Mouse (Mus musculus) liver (tissue): ENCODE data around the gene Nbeal1.
"Not testable (repeated sequence)": the region's sequence is repeated elsewhere in the genome, so short reads cannot be mapped to it uniquely, and the experiment has no call there.

Experiments used
- DNase-seq: peaks from one replicate; pipeline ENCODE4 v3.0.0-alpha.2; 2020; ENCODE audit warnings: mixed read lengths

Gene Nbeal1

DNA sequence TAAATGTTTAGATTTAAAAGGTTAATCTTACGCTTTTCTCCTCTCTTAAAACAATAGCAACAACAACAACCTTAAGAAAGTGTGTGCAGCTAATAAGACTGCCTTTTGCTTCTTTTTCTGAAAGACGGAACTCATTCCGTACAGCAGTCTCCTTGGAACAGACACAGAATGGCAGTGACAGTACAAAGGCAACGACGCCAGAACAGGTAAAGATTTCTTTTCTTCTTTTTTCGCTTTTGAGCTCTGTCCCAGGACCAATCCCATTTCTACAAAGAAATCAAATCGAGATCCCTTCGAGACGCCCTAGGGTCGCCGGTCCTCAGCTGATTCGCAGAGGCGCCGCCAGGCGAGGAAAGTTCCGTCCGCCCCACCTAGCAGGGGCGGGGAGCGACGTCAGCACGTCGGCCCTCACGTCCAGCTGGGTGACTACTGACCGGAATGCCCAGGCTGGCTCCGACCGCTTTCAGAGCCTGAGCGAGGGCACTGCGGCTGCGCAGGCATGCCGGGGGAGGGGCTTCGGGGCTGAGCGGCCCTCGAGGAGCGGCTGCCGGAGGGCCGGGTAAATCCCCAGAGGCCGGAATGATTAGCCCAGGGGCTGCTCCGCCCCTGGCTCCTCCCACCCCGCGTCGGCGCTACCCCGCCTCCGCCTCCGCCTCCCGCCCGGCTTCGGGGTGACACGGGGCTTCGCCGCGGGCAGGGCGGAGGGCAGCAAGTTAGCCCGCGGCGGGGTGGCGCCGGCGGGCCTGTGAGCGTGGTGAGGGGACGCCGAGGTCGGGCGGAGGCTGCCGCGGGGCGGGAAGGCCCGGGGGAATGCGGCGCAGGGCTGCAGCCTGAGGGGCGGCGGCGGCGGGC lies at the start of gene Nbeal1:
Gene Nbeal1 (plus strand): TSS at position 668 of the 852 bp plus-strand sequence.
- DNase-seq: peak; percentile 99

DNA sequence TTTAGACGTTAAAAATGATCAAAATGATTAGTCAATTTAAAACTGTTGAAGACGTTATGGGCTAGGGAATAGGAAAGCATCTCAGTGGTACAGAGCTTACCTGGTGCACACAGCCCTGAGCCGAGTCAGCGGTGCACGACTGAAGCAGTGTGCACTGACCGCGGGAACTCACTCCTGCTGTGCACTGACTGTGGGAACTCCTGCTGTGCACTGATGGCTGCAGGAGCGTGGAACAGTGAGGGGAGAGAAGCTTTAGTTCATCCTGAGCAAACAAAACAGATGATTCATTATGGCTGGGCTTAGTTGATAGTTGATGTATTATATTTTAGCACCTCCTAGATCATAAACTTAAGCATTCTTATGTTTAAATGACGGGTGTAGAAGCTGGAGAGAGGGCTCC lies 43.1 kb upstream of the Nbeal1 start:
- DNase-seq: no peak

DNA sequence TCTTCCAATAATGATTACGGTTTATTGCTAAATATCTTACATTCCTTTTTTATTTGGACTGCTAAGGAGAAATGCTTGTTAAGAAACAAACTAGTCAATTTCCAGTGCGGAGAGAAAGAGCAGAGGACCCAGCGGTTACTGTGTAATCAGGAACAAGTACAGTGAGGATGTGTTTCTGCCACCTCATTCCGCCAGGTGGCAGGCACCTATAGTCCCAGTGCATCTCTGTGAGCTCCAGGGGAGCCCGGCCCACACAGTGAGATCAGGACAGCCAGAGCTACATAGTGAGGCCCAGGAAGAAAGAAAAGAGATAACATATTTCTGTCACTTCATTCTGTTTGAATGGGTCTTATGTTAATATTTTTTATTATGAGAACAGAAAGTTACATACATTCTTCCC lies 27.7 kb upstream of the Nbeal1 start:
- peak; percentile 35 for DNase-seq

DNA sequence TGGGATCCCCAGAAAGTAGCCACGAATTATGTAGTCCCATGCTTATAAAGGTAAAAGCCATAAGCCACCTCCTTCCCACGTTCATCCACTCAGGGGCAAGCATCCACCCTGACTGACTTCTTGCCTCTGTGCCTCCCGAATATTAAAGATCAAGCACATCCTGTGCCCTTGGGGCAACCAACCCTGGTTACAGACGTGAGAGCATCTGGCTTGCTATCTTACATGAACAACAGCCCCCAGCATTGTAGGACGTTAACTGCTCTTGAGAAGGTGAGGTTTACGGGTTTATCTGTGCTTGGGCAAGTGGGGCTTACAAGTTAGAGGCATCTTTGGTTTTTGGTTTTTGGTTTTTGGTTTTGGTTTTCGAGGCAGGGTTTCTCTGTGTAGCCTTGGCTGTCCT lies 23.7 kb upstream of the Nbeal1 start:
- DNase-seq: no peak

DNA sequence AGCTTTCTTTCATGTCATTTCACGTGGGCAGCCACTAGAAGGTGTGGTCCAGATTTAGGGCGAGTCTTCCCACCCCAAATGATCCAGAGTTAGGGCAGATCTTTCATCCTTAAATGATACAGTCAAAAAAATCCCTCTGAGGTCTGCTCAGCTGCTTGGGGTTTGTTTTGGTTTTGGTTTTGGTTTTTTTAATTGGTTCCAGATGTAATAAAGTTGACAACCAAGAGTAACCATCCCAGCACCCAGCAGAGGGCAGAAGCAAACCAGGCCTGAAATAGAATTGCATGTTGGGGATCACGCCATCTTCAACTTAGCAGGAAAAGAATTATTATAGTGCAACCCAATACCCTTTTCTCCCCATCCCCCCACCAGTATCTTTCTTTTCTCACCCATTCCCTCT lies 22.0 kb upstream of the Nbeal1 start:
- DNase-seq: no peak

DNA sequence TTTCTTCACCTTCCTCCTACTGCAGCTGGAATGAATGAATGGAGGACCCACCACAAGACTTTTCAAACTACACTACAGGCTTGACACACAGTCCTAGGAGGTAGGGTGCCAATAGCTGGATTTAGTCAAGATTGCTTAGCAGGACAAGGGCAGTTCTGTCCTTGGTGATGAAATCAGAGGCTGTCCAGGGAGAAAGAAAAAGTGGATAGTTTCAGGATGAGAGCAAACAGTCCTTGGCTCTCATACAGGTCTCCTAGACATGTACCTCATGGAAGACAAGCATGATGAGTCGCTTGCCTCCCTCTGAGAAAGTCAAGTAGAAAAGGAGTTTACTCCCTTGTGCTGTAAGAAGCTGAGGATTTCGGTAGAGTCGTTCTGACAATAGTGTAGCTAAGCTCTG lies 16.7 kb upstream of the Nbeal1 start:
- no peak for DNase-seq

DNA sequence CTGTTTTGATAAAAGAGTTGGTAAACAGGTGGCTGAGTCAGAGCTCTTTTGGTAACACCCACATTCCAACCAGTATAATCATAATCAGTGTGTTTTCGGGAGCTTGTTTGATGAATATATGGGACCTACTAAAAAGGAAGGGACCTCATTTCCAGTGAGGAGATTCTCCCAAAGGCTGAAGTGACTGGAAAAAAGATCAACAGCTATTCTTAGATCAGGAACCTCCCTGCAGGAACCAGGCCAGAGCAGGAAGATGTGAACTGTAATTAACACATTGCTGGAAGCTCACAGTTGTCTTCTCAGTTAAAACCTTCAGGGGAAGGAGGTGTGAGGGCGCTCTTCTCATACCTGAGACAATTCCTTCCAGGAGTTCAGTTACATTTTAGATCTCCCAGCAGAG lies 10.8 kb upstream of the Nbeal1 start:
- DNase-seq: no peak

DNA sequence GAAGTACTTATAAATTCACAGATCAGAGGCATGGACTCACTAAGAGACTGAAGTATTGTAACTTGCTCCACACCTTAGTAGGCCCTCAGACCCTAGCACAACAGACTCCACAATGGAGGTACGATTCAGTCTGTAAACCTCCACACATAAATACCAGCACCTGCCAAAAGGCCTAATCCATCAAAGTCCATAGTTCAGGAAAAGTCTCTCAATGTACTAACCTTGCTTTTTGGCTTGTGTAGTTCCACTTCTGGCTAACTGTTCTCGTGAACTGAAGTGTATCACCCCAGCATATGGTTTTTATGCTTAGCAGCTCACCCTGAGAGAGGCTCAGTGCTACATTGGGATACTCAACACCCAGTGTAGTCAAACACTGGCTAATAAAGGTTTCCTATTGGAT lies 10.1 kb upstream of the Nbeal1 start:
- no peak for DNase-seq

DNA sequence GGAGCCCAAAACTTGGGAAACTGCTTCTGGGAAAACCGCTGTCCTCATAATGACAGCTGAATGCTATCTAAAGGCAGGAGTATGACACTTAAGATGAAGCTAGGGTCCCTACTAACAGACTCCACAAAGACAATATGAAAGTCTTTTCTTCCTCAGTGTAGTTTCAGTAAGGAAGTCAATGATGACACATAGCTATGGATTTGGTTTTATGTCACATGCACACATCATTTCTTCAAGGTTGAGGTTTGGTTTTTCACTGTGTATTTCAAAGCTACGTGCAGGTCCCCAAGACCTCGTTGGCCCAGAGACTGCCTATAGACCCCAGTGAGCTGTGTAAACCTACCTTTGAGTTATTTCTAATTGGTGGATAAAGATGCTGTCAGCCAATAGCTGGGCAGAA lies 7.3 kb upstream of the Nbeal1 start:
- DNase-seq: no peak

DNA sequence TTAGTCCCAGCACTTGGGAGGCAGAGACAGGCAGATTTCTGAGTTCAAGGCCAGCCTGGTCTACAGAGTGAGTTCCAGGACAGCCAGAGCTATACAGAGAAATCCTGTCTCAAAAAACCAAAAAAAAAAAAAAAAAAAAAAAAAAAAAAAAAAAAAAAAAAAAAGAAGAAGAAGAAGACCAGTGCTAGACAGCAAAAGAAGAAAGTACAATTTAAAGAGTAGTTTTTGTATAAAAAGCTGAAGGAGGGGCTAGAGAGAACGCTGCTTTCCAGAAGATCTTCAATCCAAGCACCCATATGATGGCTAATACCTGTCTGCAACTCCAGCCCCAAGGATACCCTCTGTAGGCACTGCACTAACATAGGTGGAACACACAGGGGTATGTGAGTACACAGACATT lies 2.6 kb upstream of the Nbeal1 start:
- not testable (repeated sequence) for DNase-seq

DNA sequence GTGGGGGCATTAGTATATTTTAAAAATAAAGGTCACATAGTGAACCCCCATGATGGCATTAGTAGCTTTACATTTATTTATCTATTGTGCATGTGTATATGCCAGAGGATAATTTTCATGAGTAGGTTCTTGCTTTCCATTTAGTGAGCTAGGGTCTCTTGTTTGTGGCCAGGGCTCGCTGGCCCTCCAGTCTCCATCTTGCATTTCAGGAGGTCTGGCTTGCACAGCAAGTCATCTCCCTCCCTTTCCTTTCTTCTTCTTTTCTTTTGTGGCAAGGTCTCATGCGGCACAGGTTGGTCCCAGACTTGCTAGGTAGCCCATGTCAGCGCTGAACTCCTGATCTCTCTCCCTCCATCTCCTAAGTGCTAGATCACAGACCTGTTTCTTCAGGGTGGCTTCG lies 1.0 kb upstream of the Nbeal1 start:
- DNase-seq: no peak

DNA sequence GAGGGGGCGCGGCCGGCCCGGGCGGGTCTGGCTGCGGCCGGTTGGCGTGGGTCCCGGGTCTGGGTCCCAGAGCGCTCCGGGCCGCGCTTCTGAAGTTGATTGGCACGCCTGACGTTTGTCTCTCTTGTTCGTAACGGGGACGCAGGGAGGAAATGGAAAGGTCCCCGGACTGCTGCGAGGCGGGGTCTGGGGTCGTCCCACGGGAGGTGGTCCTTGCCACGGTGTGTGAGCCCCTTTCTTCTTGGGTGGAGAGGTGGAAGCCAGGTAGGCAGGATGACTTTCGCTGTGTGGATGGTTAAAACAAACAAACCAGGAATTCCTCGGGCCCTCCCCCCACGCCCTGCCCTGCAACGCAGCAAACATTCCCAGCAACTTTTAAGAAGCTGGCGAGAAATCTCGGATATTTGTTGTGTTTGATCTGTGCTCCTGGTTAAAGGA lies 404 bp downstream of the Nbeal1 start:
- DNase-seq: no peak

DNA sequence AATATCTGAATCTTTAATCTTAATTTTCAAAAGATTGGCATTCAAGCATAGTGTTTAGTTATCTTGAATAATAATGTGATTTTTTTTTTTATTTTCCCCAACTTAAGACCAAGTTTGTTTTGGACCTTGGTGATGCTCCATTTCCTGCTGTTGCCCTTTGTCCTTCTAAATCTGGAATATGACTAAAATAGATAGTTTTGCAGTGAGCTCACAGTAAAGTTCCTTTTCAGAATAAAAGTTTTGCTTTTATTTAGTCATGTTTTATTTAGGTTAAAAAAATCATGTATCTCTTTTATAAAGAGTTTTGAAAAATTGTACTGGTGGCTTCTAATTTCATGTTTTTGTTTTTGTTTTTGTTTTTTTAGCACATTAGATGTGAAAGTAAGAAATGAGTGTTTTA lies 8.1 kb downstream of the Nbeal1 start:
- no peak for DNase-seq

DNA sequence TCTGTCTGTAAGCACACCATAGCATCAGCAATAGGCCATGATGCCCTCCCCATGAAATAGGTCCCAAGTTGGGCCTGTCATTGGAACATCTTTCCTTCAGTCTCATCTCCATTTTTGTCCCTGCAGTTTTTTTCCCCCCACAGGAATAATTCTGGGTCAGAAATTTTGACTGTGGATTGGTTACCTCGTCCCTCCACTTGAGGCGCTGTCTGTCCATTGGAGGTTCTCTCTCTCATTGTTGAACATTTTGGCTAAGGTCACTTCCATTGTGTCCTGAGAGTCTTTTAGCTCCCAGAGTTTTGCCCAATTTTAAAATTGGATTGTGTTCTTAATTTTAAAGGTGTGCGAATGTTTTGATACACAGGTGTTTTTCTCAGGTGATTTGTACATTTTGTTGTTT lies 16.4 kb downstream of the Nbeal1 start:
- DNase-seq: no peak

DNA sequence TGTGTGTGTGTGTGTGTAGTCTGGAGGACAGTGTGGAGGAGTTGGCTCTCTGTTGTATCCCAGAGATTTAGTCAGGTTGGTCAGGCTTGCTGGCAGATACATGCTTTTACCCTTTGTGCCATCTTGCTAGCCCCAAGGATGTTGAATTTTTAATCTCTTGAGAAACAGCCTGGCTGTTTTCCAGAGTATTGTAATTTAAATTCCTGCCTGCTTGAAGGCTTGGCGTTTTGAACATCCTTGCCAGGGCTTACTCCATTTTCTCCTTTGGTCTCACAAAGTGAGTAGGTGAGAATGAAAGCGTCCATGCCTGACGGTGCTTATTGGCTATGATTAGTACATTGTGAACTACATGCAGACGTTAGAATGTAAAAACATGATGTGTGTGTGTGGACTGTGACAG lies 18.6 kb downstream of the Nbeal1 start:
- DNase-seq: no peak

DNA sequence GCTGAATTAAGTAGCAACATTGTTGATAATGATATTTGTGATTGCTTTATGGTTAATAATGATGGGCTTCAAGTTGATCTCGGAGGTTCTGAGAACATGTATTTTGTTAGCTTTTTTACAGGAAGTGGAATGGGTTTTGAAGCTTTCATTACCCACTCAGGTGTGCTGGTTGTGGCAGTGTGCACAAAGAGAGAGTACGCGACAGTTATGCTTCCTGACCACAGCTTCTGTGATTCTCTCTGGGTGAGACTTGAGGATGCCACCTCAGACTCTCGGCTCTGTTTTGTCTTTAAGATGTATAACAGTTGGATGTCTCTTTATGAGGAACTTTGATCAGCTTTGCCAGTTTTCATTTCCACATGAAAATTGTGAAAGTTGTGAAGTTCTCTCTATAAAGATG lies 55.9 kb downstream of the Nbeal1 start:
- no peak for DNase-seq

DNA sequence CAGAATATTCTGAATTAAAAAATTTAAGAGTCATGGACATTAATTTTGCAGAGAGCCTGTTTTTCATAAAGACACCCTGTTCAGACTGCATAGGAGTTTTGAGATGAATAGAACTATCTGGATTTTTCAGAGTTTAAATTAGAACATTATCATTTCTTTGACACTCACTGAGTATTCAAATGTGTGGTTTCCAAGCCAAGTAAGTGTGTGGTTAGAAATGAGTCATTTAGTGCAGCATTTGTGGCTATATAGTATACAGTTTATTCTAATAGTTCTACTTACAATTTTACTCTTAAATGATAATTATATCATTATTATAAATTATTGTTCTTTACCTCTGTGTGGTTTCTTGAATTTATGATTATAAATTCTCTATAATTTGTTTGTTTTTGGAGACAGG lies 60.0 kb downstream of the Nbeal1 start:
- DNase-seq: no peak

DNA sequence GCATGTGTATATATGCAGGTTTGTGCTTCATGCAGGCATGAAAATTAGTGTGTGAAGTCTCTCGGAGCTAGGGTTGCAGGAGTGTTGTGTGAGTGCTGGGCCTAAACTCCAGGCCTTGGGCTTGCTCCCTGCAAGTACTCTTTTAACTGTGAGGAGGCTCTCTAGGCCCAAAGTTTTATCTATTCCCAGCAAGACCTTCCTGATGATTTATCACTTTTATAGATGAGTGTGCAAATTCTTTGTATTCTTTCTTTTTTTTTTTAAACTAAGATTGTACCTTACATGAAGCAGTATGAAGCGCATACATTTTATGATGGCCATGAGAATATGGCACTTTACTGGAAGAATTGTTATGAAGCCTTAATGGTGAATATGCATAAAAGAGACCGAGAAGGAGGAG lies 87.7 kb downstream of the Nbeal1 start:
- DNase-seq: no peak

DNA sequence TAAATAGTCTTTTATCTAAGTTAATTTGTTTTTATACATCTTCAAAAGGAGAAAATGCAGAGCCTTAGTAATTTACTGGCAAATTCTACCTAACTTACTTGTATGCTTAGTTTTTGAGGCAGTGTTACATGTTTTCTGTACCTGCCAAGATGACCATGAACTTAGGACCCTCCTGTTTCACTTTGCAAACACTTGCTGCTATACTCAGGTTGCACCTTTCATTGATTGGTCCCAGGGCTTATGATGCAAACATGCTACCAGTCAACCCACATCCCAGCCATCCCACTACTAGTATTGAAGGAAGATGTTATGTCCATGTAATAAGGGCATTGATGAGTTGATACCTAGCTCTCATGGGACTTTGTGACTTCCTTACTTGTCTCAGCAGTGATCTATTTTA lies 88.9 kb downstream of the Nbeal1 start:
- DNase-seq: no peak

DNA sequence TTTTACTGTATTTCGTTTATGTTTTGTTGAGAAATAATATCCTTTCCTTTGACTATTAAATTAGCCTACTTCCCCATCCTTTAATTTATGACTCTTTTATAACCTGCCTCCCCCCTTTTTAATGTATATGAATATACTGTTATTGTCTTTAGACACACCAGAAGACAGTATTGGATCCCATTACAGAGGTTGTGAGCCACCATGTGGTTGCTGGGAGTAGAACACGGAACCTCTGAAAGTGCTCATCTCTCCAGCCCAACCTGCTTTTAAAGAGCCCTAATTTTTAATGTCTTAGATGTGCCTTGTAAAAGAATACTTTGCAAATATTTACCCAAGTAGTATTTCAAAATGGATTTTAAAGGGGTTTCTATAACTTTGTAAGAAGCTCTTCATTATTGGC lies 92.1 kb downstream of the Nbeal1 start:
- no peak for DNase-seq

DNA sequence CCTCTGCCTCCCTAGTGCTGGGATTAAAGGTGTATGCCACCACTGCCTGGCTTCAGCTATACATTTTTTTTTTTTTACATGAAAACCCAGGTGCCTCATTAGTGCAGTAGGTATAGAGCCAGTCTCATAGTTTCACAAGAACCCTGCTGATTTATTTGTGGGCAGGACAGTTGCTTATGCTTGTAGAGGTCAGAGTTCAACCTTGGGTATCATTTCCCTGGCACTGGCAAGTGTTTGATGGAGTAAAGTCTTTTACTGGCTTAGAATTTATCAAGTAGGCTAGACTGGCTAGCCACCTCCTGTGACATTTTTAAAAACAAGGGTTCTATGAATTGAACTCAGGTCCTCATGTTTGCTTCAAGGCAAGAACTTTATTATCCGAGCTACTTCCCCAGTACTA lies 113.5 kb downstream of the Nbeal1 start:
- DNase-seq: no peak

DNA sequence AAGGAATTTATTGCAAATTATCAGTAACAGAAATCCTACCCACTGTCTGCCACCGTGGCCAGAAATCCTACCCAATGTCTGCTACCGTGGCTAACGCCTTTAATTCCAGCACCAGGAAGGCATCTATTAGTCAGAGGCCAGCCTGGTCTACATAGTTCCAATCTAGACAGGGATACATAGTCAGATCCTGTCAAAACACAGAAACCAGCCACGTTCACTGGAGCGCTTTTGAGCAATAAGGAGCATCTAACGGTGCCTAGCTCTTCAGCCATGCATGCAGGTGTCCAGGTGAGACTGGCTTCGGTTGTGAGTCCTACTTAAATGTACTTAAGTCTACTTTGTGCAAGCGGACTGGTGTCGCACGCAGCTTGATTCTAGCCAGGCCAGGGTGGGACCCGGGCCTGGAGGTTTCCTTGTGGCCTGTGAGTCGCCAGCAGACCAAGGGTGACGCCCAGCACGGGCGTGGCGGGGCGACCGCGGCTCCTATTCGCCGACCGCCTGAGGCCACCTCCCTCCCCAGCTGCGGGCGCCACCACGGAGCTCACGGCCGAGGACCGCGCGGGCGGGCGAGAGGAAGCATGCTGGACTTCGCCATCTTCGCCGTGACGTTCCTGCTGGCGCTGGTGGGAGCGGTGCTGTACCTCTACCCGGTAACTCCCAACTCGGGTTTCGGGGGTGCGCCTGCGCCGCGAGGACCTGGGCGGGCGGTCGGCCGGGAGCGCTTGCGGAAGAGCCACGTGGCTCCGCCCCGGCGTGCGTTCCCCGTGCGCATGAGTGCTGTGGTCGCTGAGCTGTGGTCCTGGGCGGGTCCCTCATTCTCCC lies 162.6 kb downstream of the Nbeal1 start, which contains the start of gene Cyp20a1:
Gene Cyp20a1 (plus strand): TSS at position 516 of the 822 bp plus-strand sequence.
- peak; percentile 91 for DNase-seq

DNA sequence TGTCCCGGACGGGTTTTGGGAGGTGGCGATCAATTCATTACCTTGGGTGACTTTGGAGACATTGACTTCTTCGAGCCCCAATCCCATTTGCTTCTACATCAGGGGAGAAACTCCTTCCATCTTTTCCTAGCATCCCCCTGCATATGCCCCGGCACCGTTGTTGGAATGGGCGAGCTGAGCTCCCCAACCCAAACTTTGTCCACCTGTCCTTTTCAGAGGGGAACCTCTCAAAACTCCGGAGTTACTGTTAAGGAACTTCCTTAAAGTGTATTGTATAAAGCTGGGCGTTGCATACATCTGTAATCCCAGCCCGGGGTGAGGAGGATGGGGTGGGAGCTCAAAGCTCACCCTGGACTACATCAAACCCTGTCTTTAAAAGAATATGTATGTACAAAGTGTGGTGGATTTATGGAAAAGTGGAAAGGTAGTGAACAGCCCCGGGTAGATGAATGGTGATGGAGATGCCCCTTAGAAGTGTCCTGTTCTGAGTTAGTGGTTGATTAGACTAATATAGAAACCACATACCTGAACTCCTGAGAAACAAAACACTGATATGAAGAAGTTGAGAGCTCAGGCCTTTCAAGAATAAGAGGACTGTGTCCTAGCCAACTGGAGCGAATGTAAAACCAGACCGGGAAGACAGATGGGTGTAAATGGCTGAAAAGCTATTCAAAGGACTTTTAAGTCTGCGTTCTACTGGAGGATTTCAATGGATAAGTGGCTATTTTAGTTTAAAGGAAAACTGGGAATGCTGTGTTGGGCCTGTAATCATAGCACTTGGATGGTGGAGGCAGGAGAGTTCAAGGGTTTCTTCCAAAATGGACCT lies 163.4 kb downstream of the Nbeal1 start:
- DNase-seq: no peak
